22 mouse cellular contexts compared by ENCODE assay signal in genomic region chr10:80336263-80336662, GRCm38 (mm10). TPM values are rescaled to one million over a fixed set of nuclear protein-coding genes. Genes with fewer than 3 reads are reported as not detected.
"Had no signal": no experiment of that assay in that cellular context is flagged by ENCODE, and none has a peak within 500 bp of the region (broad histone marks: within the 10 kb centered on the region; RNA-seq: fewer than 3 reads in every experiment).

No protein-coding gene starts in this region.

- H3K4me3 ChIP-seq: limb, embryonic 12.5 days; limb, embryonic 15.5 days; liver, embryonic 13.5 days; neural tube, embryonic 12.5 days; neural tube, embryonic 15.5 days had no signal

- DNase-seq: kidney, adult 2 months; kidney, postnatal 10 days; kidney, postnatal 36 days; left cerebral cortex, postnatal 4 days; liver, embryonic 13.5 days; lung, adult 2 months; lung, postnatal 14 days; lung, postnatal 4 days; midbrain, embryonic 14.5 days; retina, postnatal 1 day; right cerebral cortex, postnatal 14 days; right cerebral cortex, postnatal 4 days; thymus, adult 2 months; thymus, postnatal 14 days had no signal

- H3K4me1 ChIP-seq: neural tube, embryonic 15.5 days had no signal

- H3K27ac ChIP-seq: limb, embryonic 12.5 days; limb, embryonic 15.5 days; liver, embryonic 13.5 days; neural tube, embryonic 12.5 days; neural tube, embryonic 15.5 days; stomach, postnatal 0 days had no signal

- H3K36me3 ChIP-seq: limb, embryonic 12.5 days; limb, embryonic 15.5 days; neural tube, embryonic 12.5 days; neural tube, embryonic 15.5 days had no signal

- H3K9ac ChIP-seq: limb, embryonic 12.5 days; limb, embryonic 15.5 days; liver, embryonic 13.5 days; neural tube, embryonic 12.5 days; neural tube, embryonic 15.5 days had no signal

- H3K9me3 ChIP-seq: limb, embryonic 12.5 days; limb, embryonic 15.5 days; liver, embryonic 13.5 days; neural tube, embryonic 12.5 days; neural tube, embryonic 15.5 days had no signal

- H3K4me2 ChIP-seq: limb, embryonic 12.5 days; limb, embryonic 15.5 days; liver, embryonic 13.5 days; midbrain, embryonic 11.5 days; neural tube, embryonic 12.5 days; neural tube, embryonic 15.5 days had no signal

RNA-seq across cellular contexts. Expression of gene Plk5, which starts 20.0 kb away (rescaled TPM):
- total RNA-seq: megakaryocyte progenitor cell, adult 5-6 weeks; megakaryocyte-erythroid progenitor cell, adult 5-6 weeks had no signal
